Mouse (Mus musculus) CH12.LX (cell line): ENCODE measurements around the gene Arfgap1. TPM values are rescaled to one million over a fixed set of nuclear protein-coding genes. Genes with fewer than 3 reads are reported as not detected.

Source experiments
- DNase-seq: peaks from one replicate; pipeline ENCODE4 v3.0.0-alpha.2; 2013; ENCODE audit errors: extremely low read depth
- H3K27ac ChIP-seq: 2 replicates; pipeline ENCODE4 v1.5.1; 2012; ENCODE audit warnings: low read depth, mild to moderate bottlenecking, control low read depth, moderate library complexity; ENCODE audit not compliant: insufficient read depth
- H3K27me3 ChIP-seq: replicated peaks from 2 replicates; pipeline ENCODE3; 2012; ENCODE audit warnings: inconsistent platforms
- H3K36me3 ChIP-seq, 2 experiments: replicated peaks in 1 of 2; 2 replicates each; pipeline versions ENCODE3 to v1.6.1; 2012; ENCODE audit warnings: inconsistent platforms in 1 of 2, low read length in 1 of 2, mild to moderate bottlenecking in 1 of 2, mixed read lengths in 1 of 2, moderate library complexity in 1 of 2; ENCODE audit not compliant: control insufficient read depth in 1 of 2, insufficient read depth in 1 of 2
- H3K4me1 ChIP-seq, 2 experiments: 2 replicates each; pipeline ENCODE4 v1.6.1; 2012; ENCODE audit warnings: inconsistent platforms in 1 of 2, moderate library complexity in 1 of 2; ENCODE audit not compliant: insufficient read depth in 2 of 2, control insufficient read depth in 1 of 2
- H3K4me2 ChIP-seq: 2 replicates; pipeline ENCODE4 v1.6.1; 2012; ENCODE audit warnings: low read depth, mild to moderate bottlenecking, control low read depth; ENCODE audit not compliant: poor library complexity, insufficient read depth, severe bottlenecking
- H3K4me3 ChIP-seq, 3 experiments: fragments of 150-350 bp in 1 of 3; sonication (generic) in 1 of 3; replicated peaks in 1 of 3; 2 replicates each; pipeline versions ENCODE3 to v1.5.1; 2011 to 2012; ENCODE audit warnings: low read depth in 2 of 3, low read length in 2 of 3, mild to moderate bottlenecking in 2 of 3, moderate library complexity in 2 of 3, control low read depth in 1 of 3, improper control_type of control experiment in 1 of 3, inconsistent platforms in 1 of 3, mixed read lengths in 1 of 3; ENCODE audit not compliant: poor library complexity in 1 of 3
- H3K79me2 ChIP-seq: replicated peaks from 2 replicates; pipeline ENCODE4 v1.6.1; 2012; ENCODE audit warnings: mild to moderate bottlenecking, moderate library complexity; ENCODE audit not compliant: control insufficient read depth, poor library complexity, insufficient read depth, severe bottlenecking; ENCODE audit errors: extremely low read depth
- H3K9ac ChIP-seq: 2 replicates; pipeline ENCODE4 v1.6.1; 2012; ENCODE audit warnings: low read depth, mild to moderate bottlenecking, control low read depth, moderate library complexity; ENCODE audit not compliant: insufficient read depth
- H3K9me3 ChIP-seq: replicated peaks from 2 replicates; pipeline ENCODE3; 2012; ENCODE audit warnings: low read length, inconsistent platforms, mixed read lengths
- CTCF ChIP-seq, 2 experiments: IDR thresholded peaks in 1 of 2; conservative IDR thresholded peaks in 1 of 2; 2 replicates each; pipeline ENCODE4 v1.5.1; 2011 to 2012; ENCODE audit warnings: low read depth in 2 of 2, low read length in 2 of 2, improper control_type of control experiment in 1 of 2, inconsistent platforms in 1 of 2, mild to moderate bottlenecking in 1 of 2, moderate library complexity in 1 of 2
- ETS1 ChIP-seq: conservative IDR thresholded peaks from 2 replicates; pipeline ENCODE4 v1.6.1; 2012; ENCODE audit warnings: low read depth, mild to moderate bottlenecking, inconsistent platforms, low read length, improper control_type of control experiment, moderate library complexity
- MAX ChIP-seq: IDR thresholded peaks from 2 replicates; pipeline ENCODE4 v1.6.1; 2011; ENCODE audit warnings: low read length, improper control_type of control experiment
- MAZ ChIP-seq: IDR thresholded peaks from 2 replicates; pipeline ENCODE4 v1.6.1; 2012; ENCODE audit warnings: low read depth, mild to moderate bottlenecking, inconsistent platforms, low read length, improper control_type of control experiment, moderate library complexity
- MXI1 ChIP-seq: IDR thresholded peaks from 2 replicates; pipeline ENCODE4 v1.6.1; 2011; ENCODE audit warnings: mild to moderate bottlenecking, low read depth, low read length, improper control_type of control experiment
- NELFE ChIP-seq: IDR thresholded peaks from 2 replicates; pipeline ENCODE4 v1.6.1; 2011; ENCODE audit warnings: low read depth, low read length, improper control_type of control experiment
- POLR2A ChIP-seq: IDR thresholded peaks from 2 replicates; pipeline ENCODE4 v1.6.1; 2011; ENCODE audit warnings: low read depth, mild to moderate bottlenecking, improper control_type of control experiment, low read length
- RAD21 ChIP-seq: IDR thresholded peaks from 2 replicates; pipeline ENCODE4 v1.6.1; 2011; ENCODE audit warnings: low read depth, mild to moderate bottlenecking, low read length, improper control_type of control experiment, moderate library complexity
- SIN3A ChIP-seq: IDR thresholded peaks from 2 replicates; pipeline ENCODE4 v1.6.1; 2012; ENCODE audit warnings: low read length, improper control_type of control experiment, inconsistent platforms
- SMC3 ChIP-seq: IDR thresholded peaks from 2 replicates; pipeline ENCODE4 v1.6.1; 2011; ENCODE audit warnings: low read depth, low read length, improper control_type of control experiment
- USF2 ChIP-seq: conservative IDR thresholded peaks from 2 replicates; pipeline ENCODE4 v1.6.1; 2011; ENCODE audit warnings: low read depth, low read length, improper control_type of control experiment
- ZC3H11A ChIP-seq: IDR thresholded peaks from 2 replicates; pipeline ENCODE4 v1.6.1; 2012; ENCODE audit warnings: low read depth, mild to moderate bottlenecking, inconsistent platforms, low read length, improper control_type of control experiment
- ZMIZ1 ChIP-seq: IDR thresholded peaks from 2 replicates; pipeline ENCODE4 v1.6.1; 2012; ENCODE audit warnings: low read depth, mild to moderate bottlenecking, inconsistent platforms, low read length, improper control_type of control experiment
- dilution Hi-C: fragments of 300-500 bp; cut with MboI; formaldehyde crosslinking; loops from 2 replicates; pipeline ENCODE4 v1.14.3; 2020; ENCODE audit warnings: low sequenced_read_pairs; ENCODE audit not compliant: extremely low pct_unique_long_range_greater_than_20kb, extremely low pct_ligation_motif_present
- in situ Hi-C: fragments of 300-500 bp; cut with MboI; formaldehyde crosslinking; loops from 3 replicates; pipeline ENCODE4 v1.14.3; 2019; ENCODE audit warnings: low sequenced_read_pairs, low pct_ligation_motif_present, low pct_unique_long_range_greater_than_20kb, mixed read lengths
- polyA plus RNA-seq: library from polyadenylated mRNA; unstranded; fragments of >175 nt; gene quantifications from 2 replicates; pipeline ENCODE4 v1.2.1, GENCODE M21; 2012; ENCODE audit warnings: low read depth; ENCODE audit not compliant: insufficient read length
- total RNA-seq, 2 experiments: library from RNA; depleted of rRNA; stranded (reverse); fragments of 300-350 nt in 1 of 2; fragments of >200 nt in 1 of 2; gene quantifications; 2 replicates each; pipeline ENCODE4 v1.2.3; 2012 to 2014

Gene Arfgap1
- total and polyA plus RNA-seq, 3 experiments = 21.3 to 37.5 (median 32.4) TPM

GRCm38 (mm10) chr2:180953638-180954037 lies 13.4 kb upstream of the Arfgap1 start:
- H3K27ac ChIP-seq = no peak overlapping the region
- TF ChIP-seq POLR2A (no peak), MXI1 (no peak), ZMIZ1 (no peak), CTCF (conservative IDR thresholded peaks at IDR 0.05 in 1 of 2, IDR thresholded peaks at IDR 0.05 in 1 of 2; ENCODE audit: low read depth in 2 of 2, low read length in 2 of 2) (no peak), USF2 (no peak), MAZ (no peak)
- TF ChIP-seq, all 38 proteins: peak for 0
- Histone ChIP-seq H3K9ac (no peak overlapping the region), H3K4me3 (no peak overlapping the region), H3K4me1 (no peaks in the 10 kb centered on the region), H3K36me3 (no peaks in the 10 kb centered on the region), H3K4me2 (no peak overlapping the region), H3K27me3 (peaks cover 91% of the 10 kb centered on the region), H3K79me2 (no peaks in the 10 kb centered on the region), H3K9me3 (no peaks in the 10 kb centered on the region)
- DNase-seq = no peak
- in situ Hi-C loops (no loop called here), dilution Hi-C loops (no loop called here)

- H3K36me3 ChIP-seq = no peaks in the 10 kb centered on the region
- DNase-seq = no peak
- no peaks in the 10 kb centered on the region for H3K79me2 ChIP-seq
- H3K4me2 ChIP-seq = no peak within 1 kb of the TSS
- in situ Hi-C loops = no loop called here
- dilution Hi-C loops = no loop called here
- H3K4me1 ChIP-seq = no peaks in the 10 kb centered on the region
- H3K27me3 ChIP-seq = peaks cover 88% of the 10 kb centered on the region
- no peak within 1 kb of the TSS for H3K4me3 ChIP-seq
- no peak for TF ChIP-seq SIN3A
- TF ChIP-seq ZC3H11A = no peak
- TF ChIP-seq NELFE = no peak
- TF ChIP-seq RAD21 = no peak
- no peak for TF ChIP-seq ETS1
- no peak for TF ChIP-seq ZMIZ1
- TF ChIP-seq CTCF (conservative IDR thresholded peaks at IDR 0.05 in 1 of 2, IDR thresholded peaks at IDR 0.05 in 1 of 2; ENCODE audit: low read depth in 2 of 2, low read length in 2 of 2) = no peak
- no peak for TF ChIP-seq MAX
- TF ChIP-seq MAZ = no peak
- no peak for TF ChIP-seq SMC3
- TF ChIP-seq USF2 = no peak
- TF ChIP-seq MXI1 = no peak
- H3K9me3 ChIP-seq = no peaks in the 10 kb centered on the region
- H3K9ac ChIP-seq = no peak within 1 kb of the TSS
- H3K27ac ChIP-seq = no peak within 1 kb of the TSS
Measured at GRCm38 (mm10) chr2:180954061-180955047, 12.7 kb upstream of the Arfgap1 start, which contains the start of gene Nkain4. TSS of gene Nkain4 (minus strand) at chr2:180954699.
